Mouse (Mus musculus) olfactory bulb, adult 2 months (tissue): ENCODE measurements around the gene Cpne8.

Source experiments
- CTCF ChIP-seq: fragments of 200-500 bp; IDR thresholded peaks from 2 replicates; pipeline ENCODE4 v1.5.1; 2012; ENCODE audit warnings: low read depth, mild to moderate bottlenecking, low read length, moderate library complexity; ENCODE audit not compliant: insufficient read depth
- POLR2A ChIP-seq: fragments of 200-500 bp; IDR thresholded peaks from 2 replicates; pipeline ENCODE4 v1.6.1; 2012; ENCODE audit warnings: mild to moderate bottlenecking, low read depth, low read length, moderate library complexity; ENCODE audit not compliant: insufficient read depth

DNA sequence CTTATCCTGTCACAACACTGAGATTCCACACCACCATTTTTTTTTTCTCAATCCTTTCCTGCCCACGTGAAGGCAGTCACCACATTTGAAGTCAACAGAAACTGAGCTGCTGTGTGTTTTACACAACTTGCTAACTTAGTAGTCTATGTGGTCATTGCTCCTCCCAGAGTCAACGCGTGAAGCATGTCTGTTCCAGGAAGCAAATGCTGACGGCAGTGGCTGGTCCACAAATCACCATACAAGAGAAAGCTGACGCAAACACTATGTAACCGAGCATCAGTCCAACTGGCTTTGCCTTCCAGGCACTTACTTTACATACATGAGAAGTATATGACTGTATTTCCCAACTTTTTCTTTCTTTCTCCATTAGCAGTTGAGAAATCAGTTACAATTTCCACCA lies 12.3 kb downstream of the Cpne8 start:
- TF ChIP-seq POLR2A: no peak
- no peak for TF ChIP-seq CTCF
